Mouse (Mus musculus) adrenal gland, postnatal 36 days (tissue): Measurements from ENCODE around the gene Smc6. TPM values are rescaled to one million over a fixed set of nuclear protein-coding genes. Genes with fewer than 3 reads are reported as not detected.
A peak's percentile ranks its signal among the peaks of the same experiment; 100 is the strongest.

Experiments
- DNase-seq, 2 experiments: peaks; one replicate each; pipeline ENCODE4 v3.0.0; 2021; ENCODE audit warnings: mixed read lengths in 1 of 2
- total RNA-seq, 2 experiments: library from RNA; stranded (reverse); gene quantifications; 2 replicates each; pipeline ENCODE4 v1.2.3; 2021

Gene Smc6
- total RNA-seq, 2 experiments from 2014 or later = 38.0 to 42.5 TPM

GRCm38 (mm10) chr12:11281584-11281983, 15.9 kb downstream of the Smc6 start:
- DNase-seq = no peak

- DNase-seq = no peak
Observed at GRCm38 (mm10) chr12:11286382-11286781, 20.7 kb downstream of the Smc6 start.

GRCm38 (mm10) chr12:11300858-11301257, 35.2 kb downstream of the Smc6 start:
- no peak for DNase-seq

- no peak for DNase-seq
Observed at GRCm38 (mm10) chr12:11306753-11307645, 41.3 kb downstream of the Smc6 start.

- DNase-seq = no peak
Observed at GRCm38 (mm10) chr12:11311106-11311505, 45.4 kb downstream of the Smc6 start.

- no peak for DNase-seq
Observed at GRCm38 (mm10) chr12:11313840-11314239, 48.2 kb downstream of the Smc6 start.

- peak; percentile 43 to 56 for DNase-seq
Observed at GRCm38 (mm10) chr12:11317671-11318070, 52.0 kb downstream of the Smc6 start.

GRCm38 (mm10) chr12:11324480-11324879, 58.8 kb downstream of the Smc6 start:
- DNase-seq = no peak

- no peak for DNase-seq
Observed at GRCm38 (mm10) chr12:11326483-11326882, 60.8 kb downstream of the Smc6 start.

- peak; percentile 73 to 74 for DNase-seq
Observed at GRCm38 (mm10) chr12:11336845-11337244, 71.2 kb downstream of the Smc6 start.

GRCm38 (mm10) chr12:11338251-11338650, 72.6 kb downstream of the Smc6 start:
- DNase-seq = peak in 1 of 2 experiments; percentile 16

GRCm38 (mm10) chr12:11342020-11342600, 76.4 kb downstream of the Smc6 start:
- DNase-seq = peak in 1 of 2 experiments; percentile 37

GRCm38 (mm10) chr12:11345963-11346362, 80.3 kb downstream of the Smc6 start:
- DNase-seq = no peak

- DNase-seq = no peak
Observed at GRCm38 (mm10) chr12:11348423-11348822, 82.7 kb downstream of the Smc6 start.

GRCm38 (mm10) chr12:11349870-11350269, 84.2 kb downstream of the Smc6 start:
- DNase-seq = no peak

GRCm38 (mm10) chr12:11350895-11351294, 85.2 kb downstream of the Smc6 start:
- DNase-seq = peak; percentile 87 to 89

GRCm38 (mm10) chr12:11362435-11362834, 96.7 kb downstream of the Smc6 start:
- DNase-seq = no peak

GRCm38 (mm10) chr12:11364870-11365269, 99.2 kb downstream of the Smc6 start:
- no peak for DNase-seq

- no peak for DNase-seq
Observed at GRCm38 (mm10) chr12:11367099-11367765, 101.5 kb downstream of the Smc6 start.
